Mouse (Mus musculus) thymus, adult 18-20 months (tissue): ENCODE results near the gene Atl1.

Experiments used
- DNase-seq, 2 experiments: peaks; one replicate each; pipeline ENCODE4 v3.0.0; 2022; ENCODE audit warnings: mixed read lengths in 2 of 2

Atl1 gene

GRCm38 (mm10) chr12:69885170-69885923 lies 7.1 kb upstream of the Atl1 start:
- no peak for DNase-seq

GRCm38 (mm10) chr12:69887776-69888175 lies 4.6 kb upstream of the Atl1 start:
- no peak for DNase-seq

GRCm38 (mm10) chr12:69888345-69888744 lies 4.1 kb upstream of the Atl1 start:
- DNase-seq, result no peak

GRCm38 (mm10) chr12:69890051-69890450 lies 2.4 kb upstream of the Atl1 start:
- no peak for DNase-seq

GRCm38 (mm10) chr12:69890476-69890875 lies 1.9 kb upstream of the Atl1 start:
- no peak for DNase-seq

GRCm38 (mm10) chr12:69891721-69892120 lies 693 bp upstream of the Atl1 start:
- no peak for DNase-seq

GRCm38 (mm10) chr12:69893927-69894326 lies 1.5 kb downstream of the Atl1 start:
- DNase-seq, result no peak

GRCm38 (mm10) chr12:69895046-69895445 lies 2.6 kb downstream of the Atl1 start:
- DNase-seq, result no peak

- no peak for DNase-seq
These were observed 5.7 kb downstream of the Atl1 start for GRCm38 (mm10) chr12:69898119-69898518.

- no peak for DNase-seq
These were observed 12.6 kb downstream of the Atl1 start for GRCm38 (mm10) chr12:69904991-69905390.

GRCm38 (mm10) chr12:69907667-69908510 lies 15.5 kb downstream of the Atl1 start:
- DNase-seq, result no peak

- no peak for DNase-seq
These were observed 16.1 kb downstream of the Atl1 start for GRCm38 (mm10) chr12:69908511-69908900.

GRCm38 (mm10) chr12:69911906-69912305 lies 19.5 kb downstream of the Atl1 start:
- no peak for DNase-seq

GRCm38 (mm10) chr12:69912737-69913136 lies 20.3 kb downstream of the Atl1 start:
- DNase-seq, result no peak

- DNase-seq, result no peak
These were observed 25.5 kb downstream of the Atl1 start for GRCm38 (mm10) chr12:69917870-69918269.

- no peak for DNase-seq
These were observed 29.7 kb downstream of the Atl1 start for GRCm38 (mm10) chr12:69922099-69922498.

- DNase-seq, result no peak
These were observed 30.7 kb downstream of the Atl1 start for GRCm38 (mm10) chr12:69923128-69923527.

GRCm38 (mm10) chr12:69923603-69924002 lies 31.2 kb downstream of the Atl1 start:
- DNase-seq, result no peak

GRCm38 (mm10) chr12:69924012-69924411 lies 31.6 kb downstream of the Atl1 start:
- DNase-seq, result no peak

GRCm38 (mm10) chr12:69926716-69927115 lies 34.3 kb downstream of the Atl1 start:
- no peak for DNase-seq

- no peak for DNase-seq
These were observed 45.3 kb downstream of the Atl1 start for GRCm38 (mm10) chr12:69937731-69938130.

GRCm38 (mm10) chr12:69939291-69939690 lies 46.9 kb downstream of the Atl1 start:
- no peak for DNase-seq

GRCm38 (mm10) chr12:69941655-69942329 lies 49.4 kb downstream of the Atl1 start:
- no peak for DNase-seq

- no peak for DNase-seq
These were observed 53.4 kb downstream of the Atl1 start for GRCm38 (mm10) chr12:69945861-69946260.
